Mouse (Mus musculus) brain, embryonic 14.5 days (tissue): ENCODE results near the gene Sema3g.

Experiments
- CTCF ChIP-seq: fragments of 200-500 bp; IDR thresholded peaks from 2 replicates; pipeline ENCODE4 v1.5.1; 2012; ENCODE audit warnings: inconsistent platforms, mild to moderate bottlenecking, moderate library complexity, borderline replicate concordance; ENCODE audit not compliant: insufficient read depth, insufficient read length; ENCODE audit errors: extremely low read depth
- POLR2A ChIP-seq: fragments of 200-500 bp; IDR thresholded peaks from 2 replicates; pipeline ENCODE4 v1.6.1; 2012; ENCODE audit warnings: mild to moderate bottlenecking, inconsistent platforms, borderline replicate concordance; ENCODE audit not compliant: poor library complexity, insufficient read depth, insufficient read length, severe bottlenecking; ENCODE audit errors: extremely low read depth

GRCm38 (mm10) chr14:31184195-31184594 lies 33.5 kb upstream of the Sema3g start:
- TF ChIP-seq POLR2A: no peak
- TF ChIP-seq CTCF: no peak
